Mouse (Mus musculus): ENCODE results near the gene Rtf2. TPM values are rescaled to one million over a fixed set of nuclear protein-coding genes. Genes with fewer than 3 reads are reported as not detected.

Rtf2 gene
- 99.2 and 99.3 TPM in 2 replicates for polyA plus RNA-seq (2015; fragmentation: Nextera tagmentation; extraction: Ambion mirVana)

DNA sequence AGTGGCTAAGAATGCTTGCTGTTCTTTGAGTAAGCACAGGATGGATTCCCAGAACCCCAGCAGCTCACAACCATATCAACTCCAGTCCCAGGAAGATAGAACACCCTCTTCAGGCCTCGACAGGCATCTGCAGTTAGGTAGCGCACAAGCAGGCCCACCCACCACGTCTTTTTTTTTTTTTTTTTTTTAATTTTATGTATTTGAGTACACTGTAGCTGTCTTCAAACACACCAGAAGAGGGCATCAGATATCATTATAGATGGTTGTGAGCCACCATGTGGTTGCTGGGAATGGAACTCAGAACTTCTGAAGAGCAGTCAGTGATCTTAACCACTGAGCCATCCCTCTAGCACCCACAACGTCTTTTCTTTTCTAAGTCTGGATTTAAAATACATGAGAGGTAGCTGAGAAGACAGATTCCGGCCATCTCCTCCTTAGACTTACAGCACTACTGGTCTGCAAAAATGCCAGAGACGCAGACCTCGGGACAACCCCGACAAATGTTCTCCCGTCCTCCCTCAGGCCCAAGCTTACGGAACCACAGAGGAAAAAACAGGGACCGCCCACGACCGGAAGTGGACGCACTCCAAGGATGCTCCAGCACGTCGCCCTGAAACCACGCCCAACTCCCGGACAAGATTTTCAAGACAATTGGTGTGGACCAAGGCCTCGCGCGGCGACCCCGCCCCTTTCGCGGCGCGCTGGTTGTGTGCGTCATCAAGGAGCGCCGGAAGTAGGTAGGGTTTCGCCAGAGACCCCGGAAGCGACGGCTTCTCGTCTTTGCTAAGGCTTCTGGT is at the start of gene Rtf2:
Rtf2 (plus strand) TSS at position 714 of the 797 bp plus-strand sequence.
- Histone ChIP-seq H3K27me3 (no peaks in the 10 kb centered on the region), H3K9ac (peak within 1 kb of the TSS; percentile 78), H3K4me1 (peaks cover 18% of the 10 kb centered on the region), H3K4me2 (peak within 1 kb of the TSS; percentile 93), H3K9me3 (replicated peaks) (no peaks in the 10 kb centered on the region), H3K27ac (peak within 1 kb of the TSS; percentile 40), H3K36me3 (ENCODE audit: poor library complexity, severe bottlenecking) (peaks cover 5% of the 10 kb centered on the region; the same call in 1 of the 2 replicates), H3K4me3 (peak within 1 kb of the TSS; percentile 82)
- WGBS, result 2% methylated on average over 35 of the region's 35 CpGs
- ATAC-seq, result peak; percentile 98

DNA sequence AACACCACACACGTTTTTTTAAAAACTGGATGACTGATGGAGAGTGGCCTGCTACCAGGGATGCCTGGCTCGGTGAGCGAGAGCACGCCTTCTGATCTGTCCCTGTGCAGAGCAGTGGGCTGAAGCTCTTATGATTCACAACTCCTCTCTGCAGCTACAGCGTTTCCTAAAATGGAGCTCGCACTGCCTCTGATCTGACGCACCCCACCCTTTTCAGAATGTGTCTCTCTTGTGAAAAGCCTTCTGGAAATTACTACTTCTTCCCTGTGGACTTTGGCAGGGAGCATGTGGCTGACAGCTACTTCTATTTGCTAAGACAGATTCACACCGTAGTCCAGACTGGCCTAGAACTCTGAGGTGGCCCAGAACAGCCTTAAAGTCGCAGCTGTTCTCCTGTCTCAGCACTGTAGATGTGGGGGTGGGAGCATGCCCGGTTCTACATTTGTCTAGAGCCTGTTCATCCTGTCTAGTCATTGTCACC is 48.3 kb upstream of the Rtf2 start:
- Histone ChIP-seq H3K27ac (no peak overlapping the region), H3K4me2 (no peak overlapping the region), H3K27me3 (no peaks in the 10 kb centered on the region), H3K9me3 (replicated peaks) (no peaks in the 10 kb centered on the region), H3K36me3 (ENCODE audit: poor library complexity, severe bottlenecking) (no peaks in the 10 kb centered on the region), H3K4me3 (no peak overlapping the region), H3K9ac (no peak overlapping the region), H3K4me1 (no peaks in the 10 kb centered on the region)
- ATAC-seq, result no peak
- 78% methylated on average over 10 of the region's 10 CpGs for WGBS

DNA sequence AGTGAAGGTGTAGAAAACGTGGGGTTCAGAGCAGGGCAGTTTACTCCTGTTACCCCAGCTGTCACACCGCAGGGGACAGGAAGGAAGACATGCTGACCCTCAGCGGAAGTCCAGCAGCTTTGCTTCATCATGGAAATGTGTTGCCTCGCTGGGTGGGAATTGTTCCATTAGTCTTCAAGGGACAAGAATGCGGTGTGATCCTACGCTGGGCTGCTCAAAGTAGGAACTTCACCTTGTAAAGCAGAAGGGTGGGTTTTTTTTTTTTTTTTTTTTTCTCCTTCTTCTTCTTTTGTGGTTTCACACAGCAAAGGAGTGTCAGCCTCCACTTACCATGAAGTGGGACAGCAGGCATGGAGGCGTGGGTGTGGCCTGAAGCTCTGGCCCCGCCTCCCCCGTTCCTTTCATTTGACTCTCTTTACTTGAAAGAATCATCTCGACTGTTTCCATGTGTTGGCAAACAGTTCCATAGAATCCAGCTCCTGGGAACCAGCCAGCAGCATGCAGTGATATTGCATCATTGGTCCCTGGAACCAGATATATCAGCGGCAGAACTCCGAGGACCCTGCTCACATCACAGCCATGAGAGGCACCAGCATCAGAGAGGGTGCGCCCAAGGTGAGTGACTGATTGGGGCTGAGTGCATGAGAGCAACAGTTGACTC is 46.8 kb upstream of the Rtf2 start, which contains the start of gene Cass4:
Cass4 (plus strand) TSS at position 404 of the 661 bp plus-strand sequence.
- no peak for ATAC-seq
- Histone ChIP-seq H3K4me3 (no peak within 1 kb of the TSS), H3K27ac (no peak within 1 kb of the TSS), H3K9ac (no peak within 1 kb of the TSS), H3K4me2 (no peak within 1 kb of the TSS), H3K4me1 (no peaks in the 10 kb centered on the region), H3K9me3 (replicated peaks) (no peaks in the 10 kb centered on the region), H3K36me3 (ENCODE audit: poor library complexity, severe bottlenecking) (no peaks in the 10 kb centered on the region), H3K27me3 (no peaks in the 10 kb centered on the region)
- WGBS, result 47% methylated on average over 13 of the region's 13 CpGs

DNA sequence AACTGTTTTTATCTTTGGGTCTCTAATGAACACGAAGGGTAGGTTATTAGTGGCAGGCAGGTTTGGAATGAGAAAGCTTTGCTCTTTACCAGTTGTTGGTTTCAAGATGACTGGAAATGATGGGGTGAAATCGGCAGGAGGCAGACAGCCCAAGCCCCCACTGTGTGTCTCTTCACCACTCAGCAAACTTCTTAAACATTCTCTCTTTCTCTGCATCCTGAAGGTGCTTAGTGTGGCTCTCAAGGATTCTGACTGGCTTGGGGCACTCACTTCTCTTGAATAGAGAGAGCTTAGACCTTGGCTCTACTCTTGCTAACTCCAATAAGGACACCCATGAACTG is 46.3 kb upstream of the Rtf2 start:
- H3K36me3 ChIP-seq (ENCODE audit: poor library complexity, severe bottlenecking), result no peaks in the 10 kb centered on the region
- H3K4me2 ChIP-seq, result no peak overlapping the region
- WGBS, result 72% methylated on average over 2 of the region's 2 CpGs
- no peaks in the 10 kb centered on the region for H3K27me3 ChIP-seq
- ATAC-seq, result no peak
- H3K27ac ChIP-seq, result no peak overlapping the region
- no peak overlapping the region for H3K4me3 ChIP-seq
- no peaks in the 10 kb centered on the region for H3K9me3 ChIP-seq (replicated peaks)
- no peak overlapping the region for H3K9ac ChIP-seq
- H3K4me1 ChIP-seq, result no peaks in the 10 kb centered on the region

DNA sequence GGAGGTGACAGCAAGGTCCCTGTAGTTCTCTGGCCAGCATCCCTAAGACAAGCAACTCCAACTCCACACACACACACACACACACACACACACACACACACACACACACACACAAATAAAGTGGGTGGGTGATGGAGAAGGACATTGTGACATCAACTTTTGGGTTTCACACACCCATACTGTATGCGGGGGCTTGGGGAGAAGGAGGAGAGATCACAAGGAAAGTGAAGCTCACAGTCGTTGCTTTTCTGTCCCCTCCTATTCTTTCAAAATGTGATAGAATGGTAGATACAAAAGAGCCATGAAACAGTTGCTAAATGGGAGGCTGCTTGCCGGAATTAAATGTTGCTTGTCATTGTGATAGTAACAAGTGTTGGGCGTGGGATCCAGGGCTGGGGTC is 45.7 kb upstream of the Rtf2 start:
- Histone ChIP-seq H3K36me3 (ENCODE audit: poor library complexity, severe bottlenecking) (no peaks in the 10 kb centered on the region), H3K4me2 (no peak overlapping the region), H3K27ac (no peak overlapping the region), H3K9ac (no peak overlapping the region), H3K9me3 (replicated peaks) (no peaks in the 10 kb centered on the region), H3K4me1 (peaks cover 1% of the 10 kb centered on the region; the same call in 1 of the 2 replicates), H3K27me3 (no peaks in the 10 kb centered on the region), H3K4me3 (no peak overlapping the region)
- ATAC-seq, result no peak
- 73% methylated on average over 4 of the region's 4 CpGs for WGBS

DNA sequence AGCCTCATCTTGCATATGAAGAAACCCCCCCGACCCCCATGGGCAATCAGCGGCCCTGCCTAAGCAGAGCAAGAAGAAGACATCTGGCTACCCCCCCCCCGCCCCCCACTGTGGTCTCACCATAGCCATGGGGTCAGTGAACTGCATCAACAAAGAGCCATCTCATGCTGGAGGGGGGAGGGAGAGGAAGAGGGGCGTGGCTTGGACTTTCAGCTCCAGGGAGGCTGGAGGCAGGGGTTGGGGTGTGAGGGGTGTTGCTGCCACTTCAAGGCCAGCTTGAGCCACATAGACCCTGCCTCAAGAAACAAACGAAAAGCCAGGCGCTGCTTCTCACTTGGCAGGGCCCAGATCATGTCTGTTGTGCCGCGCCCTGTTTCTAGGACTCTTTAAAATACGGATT is 44.4 kb upstream of the Rtf2 start:
- no peak overlapping the region for H3K27ac ChIP-seq
- ATAC-seq, result no peak
- no peak overlapping the region for H3K4me2 ChIP-seq
- no peak overlapping the region for H3K9ac ChIP-seq
- no peak overlapping the region for H3K4me3 ChIP-seq
- H3K27me3 ChIP-seq, result no peaks in the 10 kb centered on the region
- WGBS, result 43% methylated on average over 9 of the region's 9 CpGs
- H3K9me3 ChIP-seq (replicated peaks), result no peaks in the 10 kb centered on the region
- no peaks in the 10 kb centered on the region for H3K36me3 ChIP-seq (ENCODE audit: poor library complexity, severe bottlenecking)
- peaks cover 7% of the 10 kb centered on the region; the same call in 1 of the 2 replicates for H3K4me1 ChIP-seq

DNA sequence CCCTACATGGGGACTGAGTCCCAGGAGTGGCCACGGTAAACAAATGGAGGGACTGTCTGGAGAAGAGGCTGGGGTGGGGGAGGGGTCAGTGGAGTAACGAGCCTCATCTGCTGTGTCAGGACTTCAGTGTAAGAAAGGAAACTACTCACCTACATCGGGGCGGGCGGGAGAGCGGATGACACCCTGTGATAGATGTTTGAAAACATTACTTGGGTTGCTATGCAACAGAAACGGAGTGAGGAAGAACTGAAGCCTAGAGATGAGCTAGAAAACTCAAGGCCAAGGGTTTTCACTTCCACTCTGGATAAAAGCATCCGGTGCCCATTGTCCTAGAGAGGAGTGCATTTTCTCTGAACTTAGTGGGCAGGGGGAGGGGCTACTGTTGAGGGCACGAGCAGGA is 40.5 kb upstream of the Rtf2 start:
- Histone ChIP-seq H3K27ac (no peak overlapping the region), H3K9ac (no peak overlapping the region), H3K4me2 (no peak overlapping the region), H3K4me1 (peaks cover 7% of the 10 kb centered on the region; the same call in 1 of the 2 replicates), H3K4me3 (no peak overlapping the region), H3K36me3 (ENCODE audit: poor library complexity, severe bottlenecking) (no peaks in the 10 kb centered on the region), H3K27me3 (no peaks in the 10 kb centered on the region), H3K9me3 (replicated peaks) (no peaks in the 10 kb centered on the region)
- 35% methylated on average over 9 of the region's 9 CpGs for WGBS
- ATAC-seq, result no peak

DNA sequence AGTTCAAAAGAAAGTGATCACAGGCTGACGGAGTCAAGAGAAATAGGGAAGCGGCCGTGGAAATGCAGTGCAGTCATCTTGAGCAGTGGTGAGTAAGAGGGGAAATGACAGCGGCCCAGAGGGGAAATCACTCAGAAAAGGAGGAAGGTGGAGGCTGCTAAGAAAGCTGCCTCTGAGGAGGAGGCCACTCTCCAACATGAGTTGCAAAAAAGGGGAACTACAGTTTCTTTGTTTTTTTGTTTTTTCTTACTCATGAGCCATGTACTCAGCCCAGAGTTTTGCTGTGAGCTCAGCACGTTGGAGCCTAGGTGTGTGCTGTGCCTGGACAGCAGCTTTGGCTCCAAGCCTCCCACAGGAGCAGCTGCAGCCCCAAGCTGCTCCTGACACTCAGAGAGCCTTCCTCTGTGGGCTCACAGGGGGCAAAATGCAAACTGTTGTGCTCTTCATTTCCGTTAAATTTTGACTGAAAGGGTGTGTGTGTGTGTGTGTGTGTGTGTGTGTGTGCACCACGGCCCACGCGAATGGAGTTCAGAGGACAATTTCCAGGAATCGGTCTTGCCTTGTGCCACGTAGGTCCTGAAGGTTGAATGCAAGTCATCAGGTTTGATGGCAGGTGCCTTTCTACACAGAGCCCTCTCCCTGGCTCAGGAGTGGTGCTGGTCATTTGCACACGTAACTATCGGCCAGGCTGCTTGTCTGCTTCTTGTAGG is 39.1 kb upstream of the Rtf2 start:
- H3K4me2 ChIP-seq, result no peak overlapping the region
- no peak overlapping the region for H3K9ac ChIP-seq
- H3K27me3 ChIP-seq, result no peaks in the 10 kb centered on the region
- 79% methylated on average over 13 of the region's 13 CpGs for WGBS
- ATAC-seq, result no peak
- no peaks in the 10 kb centered on the region for H3K9me3 ChIP-seq (replicated peaks)
- no peak overlapping the region for H3K4me3 ChIP-seq
- H3K4me1 ChIP-seq, result peaks cover 7% of the 10 kb centered on the region; the same call in 1 of the 2 replicates
- no peak overlapping the region for H3K27ac ChIP-seq
- H3K36me3 ChIP-seq (ENCODE audit: poor library complexity, severe bottlenecking), result no peaks in the 10 kb centered on the region

DNA sequence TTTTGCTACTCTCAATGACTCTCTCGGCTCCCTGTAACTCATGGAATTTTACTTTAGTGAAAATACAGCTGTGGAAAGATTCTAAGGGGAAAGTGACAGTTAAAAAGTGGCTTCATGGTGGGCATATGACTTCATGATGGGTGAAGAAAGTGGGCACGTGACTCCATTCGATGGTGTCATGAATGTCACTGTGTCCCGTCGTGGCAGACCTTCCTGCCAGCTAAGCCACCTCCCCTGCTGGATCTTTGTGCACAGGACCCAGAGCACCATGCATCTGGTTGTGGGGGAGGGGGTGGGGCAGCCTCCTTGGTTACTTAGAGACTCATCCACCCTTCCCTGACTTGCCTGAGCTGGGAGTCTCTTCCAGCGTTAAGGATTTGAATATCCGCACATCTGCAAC is 36.1 kb upstream of the Rtf2 start:
- no peak overlapping the region for H3K9ac ChIP-seq
- 64% methylated on average over 7 of the region's 7 CpGs for WGBS
- no peaks in the 10 kb centered on the region for H3K36me3 ChIP-seq (ENCODE audit: poor library complexity, severe bottlenecking)
- no peaks in the 10 kb centered on the region for H3K9me3 ChIP-seq (replicated peaks)
- H3K4me1 ChIP-seq, result peaks cover 7% of the 10 kb centered on the region; the same call in 1 of the 2 replicates
- no peaks in the 10 kb centered on the region for H3K27me3 ChIP-seq
- H3K27ac ChIP-seq, result no peak overlapping the region
- no peak overlapping the region for H3K4me3 ChIP-seq
- ATAC-seq, result no peak
- H3K4me2 ChIP-seq, result no peak overlapping the region

GRCm38 (mm10) chr2:172405011-172405410 is 35.3 kb upstream of the Rtf2 start:
- Histone ChIP-seq H3K4me1 (peaks cover 2% of the 10 kb centered on the region; the same call in 1 of the 2 replicates), H3K36me3 (ENCODE audit: poor library complexity, severe bottlenecking) (no peaks in the 10 kb centered on the region), H3K27ac (no peak overlapping the region), H3K9me3 (replicated peaks) (no peaks in the 10 kb centered on the region), H3K27me3 (no peaks in the 10 kb centered on the region), H3K9ac (no peak overlapping the region), H3K4me2 (no peak overlapping the region), H3K4me3 (no peak overlapping the region)
- WGBS, result 73% methylated on average over 3 of the region's 3 CpGs
- ATAC-seq, result no peak

DNA sequence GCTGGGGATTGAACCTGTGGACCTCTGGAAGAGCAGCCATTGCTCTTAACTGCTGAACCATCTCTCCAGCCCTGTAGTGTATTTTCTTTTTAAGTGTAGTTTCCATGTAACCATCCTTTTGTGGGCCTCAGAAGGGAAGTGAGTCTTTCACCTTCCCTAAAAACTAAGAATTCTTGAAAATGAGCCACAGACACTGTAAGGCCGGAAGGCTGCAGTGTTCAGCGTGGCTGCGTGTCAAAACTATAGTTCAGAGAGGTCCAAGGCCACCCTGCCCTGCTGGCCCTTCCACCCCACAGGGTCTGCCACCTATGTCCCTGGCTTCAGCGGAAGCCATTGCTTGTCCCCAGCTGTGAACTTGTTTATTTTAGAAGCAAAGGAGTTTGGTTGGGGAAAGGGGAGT is 34.2 kb upstream of the Rtf2 start:
- Histone ChIP-seq H3K9ac (no peak overlapping the region), H3K4me3 (no peak overlapping the region), H3K36me3 (ENCODE audit: poor library complexity, severe bottlenecking) (no peaks in the 10 kb centered on the region), H3K27ac (no peak overlapping the region), H3K4me2 (no peak overlapping the region), H3K27me3 (no peaks in the 10 kb centered on the region), H3K4me1 (no peaks in the 10 kb centered on the region), H3K9me3 (replicated peaks) (no peaks in the 10 kb centered on the region)
- WGBS, result 86% methylated on average over 4 of the region's 4 CpGs
- no peak for ATAC-seq

DNA sequence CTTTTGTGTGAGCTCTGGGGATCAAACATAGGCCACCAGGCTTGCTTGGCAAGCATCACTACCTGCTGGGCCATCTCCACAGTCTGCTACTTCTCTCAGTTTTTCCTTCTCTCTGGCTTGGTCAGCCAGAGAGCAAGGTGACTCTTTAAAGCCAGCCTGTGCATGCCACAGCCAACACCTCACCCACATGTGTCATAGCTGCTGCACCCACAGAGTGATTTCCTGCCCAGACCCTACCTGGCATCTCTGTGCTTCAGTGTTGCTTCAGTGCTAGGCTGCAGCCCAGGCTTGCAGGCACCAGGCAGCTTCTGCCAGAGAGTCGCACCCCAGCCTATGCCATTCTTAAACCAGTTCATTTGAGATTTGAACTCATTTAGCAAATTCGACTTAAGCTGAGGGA is 32.9 kb upstream of the Rtf2 start:
- Histone ChIP-seq H3K27me3 (no peaks in the 10 kb centered on the region), H3K27ac (no peak overlapping the region), H3K36me3 (ENCODE audit: poor library complexity, severe bottlenecking) (no peaks in the 10 kb centered on the region), H3K4me1 (no peaks in the 10 kb centered on the region), H3K4me2 (no peak overlapping the region), H3K9ac (no peak overlapping the region), H3K9me3 (replicated peaks) (no peaks in the 10 kb centered on the region), H3K4me3 (no peak overlapping the region)
- no peak for ATAC-seq
- WGBS, result 80% methylated on average over 2 of the region's 2 CpGs

All from forebrain, embryonic 13.5 days (tissue).